Mouse (Mus musculus): ENCODE results near the gene Klf8.
A peak's percentile ranks its signal among the peaks of the same experiment; 100 is the strongest.
"Not testable (repeated sequence)": the region's sequence is repeated elsewhere in the genome, so short reads cannot be mapped to it uniquely, and the experiment has no call there.

Gene Klf8

GRCm38 (mm10) chrX:153237304-153237919, at the start of gene Klf8:
Gene Klf8, plus strand, starts transcription at chrX:153237466.
- DNase-seq (ENCODE audit: low read depth): no peak

- not testable (repeated sequence) for DNase-seq (ENCODE audit: low read depth)
Observed at GRCm38 (mm10) chrX:153199185-153199584, 38.1 kb upstream of the Klf8 start.

- no peak for DNase-seq (ENCODE audit: low read depth)
Observed at GRCm38 (mm10) chrX:153211101-153211500, 26.2 kb upstream of the Klf8 start.

GRCm38 (mm10) chrX:153231240-153231639, 6.0 kb upstream of the Klf8 start:
- no peak for DNase-seq (ENCODE audit: low read depth)

GRCm38 (mm10) chrX:153233255-153233654, 4.0 kb upstream of the Klf8 start:
- no peak for DNase-seq (ENCODE audit: low read depth)

GRCm38 (mm10) chrX:153237920-153238504, 746 bp downstream of the Klf8 start:
- no peak for DNase-seq (ENCODE audit: low read depth)

GRCm38 (mm10) chrX:153254256-153254655, 17.0 kb downstream of the Klf8 start:
- no peak for DNase-seq (ENCODE audit: low read depth)

- DNase-seq (ENCODE audit: low read depth): no peak
Observed at GRCm38 (mm10) chrX:153255504-153255903, 18.2 kb downstream of the Klf8 start.

GRCm38 (mm10) chrX:153282185-153282584, 44.9 kb downstream of the Klf8 start:
- DNase-seq (ENCODE audit: low read depth): no peak

- DNase-seq (ENCODE audit: low read depth): no peak
Observed at GRCm38 (mm10) chrX:153311356-153311755, 74.1 kb downstream of the Klf8 start.

GRCm38 (mm10) chrX:153323105-153323504, 85.8 kb downstream of the Klf8 start:
- no peak for DNase-seq (ENCODE audit: low read depth)

GRCm38 (mm10) chrX:153334140-153334539, 96.9 kb downstream of the Klf8 start:
- not testable (repeated sequence) for DNase-seq (ENCODE audit: low read depth)

GRCm38 (mm10) chrX:153359331-153360215, 122.3 kb downstream of the Klf8 start:
- peak; percentile 22 for DNase-seq (ENCODE audit: low read depth)

- DNase-seq (ENCODE audit: low read depth): no peak
Observed at GRCm38 (mm10) chrX:153360216-153360590, 122.9 kb downstream of the Klf8 start.

- no peak for DNase-seq (ENCODE audit: low read depth)
Observed at GRCm38 (mm10) chrX:153360666-153361269, 123.5 kb downstream of the Klf8 start.

- DNase-seq (ENCODE audit: low read depth): no peak
Observed at GRCm38 (mm10) chrX:153366754-153367153, 129.5 kb downstream of the Klf8 start.

GRCm38 (mm10) chrX:153369780-153370179, 132.5 kb downstream of the Klf8 start:
- DNase-seq (ENCODE audit: low read depth): no peak

- no peak for DNase-seq (ENCODE audit: low read depth)
Observed at GRCm38 (mm10) chrX:153375105-153375504, 137.8 kb downstream of the Klf8 start.

GRCm38 (mm10) chrX:153381753-153382152, 144.5 kb downstream of the Klf8 start:
- no peak for DNase-seq (ENCODE audit: low read depth)

GRCm38 (mm10) chrX:153389291-153389690, 152.0 kb downstream of the Klf8 start:
- DNase-seq (ENCODE audit: low read depth): no peak

- DNase-seq (ENCODE audit: low read depth): no peak
Observed at GRCm38 (mm10) chrX:153417067-153417466, 179.8 kb downstream of the Klf8 start.

- no peak for DNase-seq (ENCODE audit: low read depth)
Observed at GRCm38 (mm10) chrX:153433659-153434293, 196.5 kb downstream of the Klf8 start.
